ENCODE assay signal across 11 mouse cellular contexts in genomic region chr9:120881839-120882238, GRCm38 (mm10).
"Had no signal": no experiment of that assay in that cellular context is flagged by ENCODE, and none has a peak within 500 bp of the region (broad histone marks: within the 10 kb centered on the region; RNA-seq: fewer than 3 reads in every experiment).

No protein-coding gene starts in this region.

- H3K4me2 ChIP-seq: hindbrain, embryonic 14.5 days; limb, embryonic 15.5 days; lung, embryonic 15.5 days; midbrain, embryonic 11.5 days; midbrain, embryonic 15.5 days had no signal

- DNase-seq: layer of hippocampus, adult 9-11 months; layer of hippocampus, postnatal 36 days; right cerebral cortex, postnatal 14 days had no signal

- H3K4me3 ChIP-seq: limb, embryonic 15.5 days; lung, embryonic 15.5 days; megakaryocyte, embryonic 14.5 days; midbrain, embryonic 15.5 days had no signal

- H3K4me1 ChIP-seq: midbrain, embryonic 15.5 days had no signal

- H3K9me3 ChIP-seq: limb, embryonic 15.5 days; lung, embryonic 15.5 days; midbrain, embryonic 15.5 days had no signal

- H3K36me3 ChIP-seq: limb, embryonic 15.5 days; lung, embryonic 15.5 days; midbrain, embryonic 15.5 days had no signal

- H3K9ac ChIP-seq: hindbrain, embryonic 14.5 days; limb, embryonic 15.5 days; lung, embryonic 15.5 days; midbrain, embryonic 15.5 days had no signal

- ATAC-seq: midbrain, embryonic 15.5 days had no signal

- H3K27ac ChIP-seq: hindbrain, embryonic 14.5 days; kidney, postnatal 0 days; limb, embryonic 15.5 days; lung, embryonic 15.5 days; macrophage; midbrain, embryonic 15.5 days had no signal

- H3K27me3 ChIP-seq: limb, embryonic 15.5 days; lung, embryonic 15.5 days; midbrain, embryonic 15.5 days had no signal
